Mouse (Mus musculus) effector memory CD4-positive, alpha-beta T cell, adult 5 months (primary cell): ENCODE data around the gene 1700056E22Rik. TPM values are rescaled to one million over a fixed set of nuclear protein-coding genes. Genes with fewer than 3 reads are reported as not detected.

Source experiments
- polyA plus RNA-seq: library from polyadenylated mRNA; unstranded; fragments of 100-300 nt; shearing (Covaris generic); gene quantifications from one replicate; pipeline ENCODE4 v1.2.1, GENCODE M21; 2017

Gene 1700056E22Rik
- 9.1 TPM for polyA plus RNA-seq

DNA sequence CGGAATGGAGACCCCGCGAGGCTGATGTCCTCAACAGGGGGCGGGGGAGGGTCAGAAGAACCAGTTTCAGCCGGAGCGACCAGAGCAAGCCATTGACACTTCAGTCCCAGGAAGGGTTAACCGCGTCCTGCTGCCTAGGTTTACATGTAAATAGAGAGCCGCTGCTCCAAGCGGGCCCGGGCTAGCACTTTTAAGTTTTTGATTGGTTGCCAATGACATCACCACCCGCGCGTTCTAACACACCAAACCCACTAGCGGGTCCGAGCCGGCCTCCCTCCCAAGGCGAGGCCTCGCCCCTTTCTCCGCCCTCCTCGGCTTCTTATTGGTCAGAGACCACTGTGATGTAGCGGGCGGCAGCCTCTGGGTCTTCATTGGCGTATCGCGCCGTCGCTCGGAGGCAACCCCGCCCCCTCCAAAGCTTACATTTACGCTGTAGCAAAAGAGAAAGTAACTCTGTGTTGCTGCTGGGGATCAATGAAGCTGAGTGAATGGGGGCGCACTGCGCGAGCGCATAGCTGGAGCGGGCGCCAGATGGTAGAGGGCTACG, at the start of gene 1700056E22Rik:
TSS of gene 1700056E22Rik (minus strand) at position 291 of the 547 bp plus-strand sequence.

DNA sequence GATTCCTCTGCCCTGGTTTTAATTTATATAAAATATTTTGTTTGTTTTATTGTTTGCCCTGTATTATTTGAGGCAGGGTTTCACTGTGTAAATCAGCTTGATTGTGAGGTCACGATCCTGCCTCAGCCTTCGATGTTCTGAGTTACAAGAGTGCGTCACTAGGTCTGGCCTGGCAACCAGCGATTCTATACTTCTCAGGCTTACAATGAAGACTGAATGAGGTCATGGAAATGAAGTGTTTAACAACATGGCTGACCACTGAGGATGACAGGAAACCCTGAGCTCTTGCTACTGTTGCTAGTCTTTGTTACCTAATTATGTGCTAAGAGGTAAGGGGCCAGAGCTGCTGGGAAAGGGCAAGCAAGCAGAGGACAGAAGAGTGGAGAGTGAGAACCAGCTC, 21.0 kb downstream of the 1700056E22Rik start, which contains the start of gene Dusp10:
TSS of gene Dusp10 (plus strand) at position 197 of the 400 bp plus-strand sequence.

Other genes with a start within 250 kb of the 1700056E22Rik start
- gene Dusp10, start 21.0 kb downstream of the 1700056E22Rik start, polyA plus RNA-seq = 367 TPM